ENCODE assay signal across 8 mouse cellular contexts in the genomic region with DNA sequence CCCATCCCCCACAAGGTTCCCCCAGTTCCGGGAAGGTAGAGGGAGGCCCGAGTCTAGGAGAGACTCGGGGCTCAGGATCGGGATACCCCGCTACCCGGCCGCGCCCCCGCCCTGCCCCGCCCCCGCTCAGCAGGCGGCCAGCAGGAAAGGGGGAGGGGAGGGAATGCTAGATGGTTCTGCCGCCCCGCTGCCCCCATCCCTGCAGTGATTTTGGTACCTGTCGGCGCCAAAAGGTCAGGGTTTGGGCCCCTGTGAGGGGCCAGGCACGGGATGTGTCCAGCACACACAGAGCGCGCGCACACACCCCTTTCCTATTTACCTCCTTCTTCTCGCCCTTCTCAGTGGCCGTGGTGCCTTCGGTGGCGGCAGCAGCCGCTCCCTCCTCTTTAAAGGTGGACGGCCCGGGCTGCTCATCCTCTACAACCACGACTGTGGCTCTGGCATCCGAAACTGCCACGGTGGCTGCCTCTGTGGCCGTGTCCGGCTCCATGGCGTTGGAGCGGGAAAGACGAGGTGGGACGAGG. TPM values are rescaled to one million over a fixed set of nuclear protein-coding genes. Genes with fewer than 3 reads are reported as not detected.
DNase-seq lines count a peak whose midpoint lies in the region; ATAC-seq lines count a peak whose summit lies in the region.

No protein-coding gene starts in this region.

- H3K4me2 ChIP-seq in lung, embryonic 15.5 days, result peak overlapping the region; percentile 65
- peak overlapping the region; percentile 54 for H3K4me2 ChIP-seq in forebrain, embryonic 11.5 days (ENCODE audit: low read depth, low read length, severe bottlenecking)
- H3K4me2 ChIP-seq in stomach, embryonic 15.5 days, result peak overlapping the region; percentile 56

- H3K27me3 ChIP-seq in lung, embryonic 15.5 days, result no peaks in the 10 kb centered on the region
- H3K27me3 ChIP-seq in forebrain, embryonic 11.5 days (ENCODE audit: control insufficient read depth, insufficient read depth, low read length), result no peaks in the 10 kb centered on the region
- H3K27me3 ChIP-seq in stomach, embryonic 15.5 days (replicated peaks), result no peaks in the 10 kb centered on the region

- no peaks in the 10 kb centered on the region for H3K9me3 ChIP-seq in lung, embryonic 15.5 days
- no peaks in the 10 kb centered on the region for H3K9me3 ChIP-seq in forebrain, embryonic 11.5 days (ENCODE audit: control insufficient read depth, low read length)
- H3K9me3 ChIP-seq in stomach, embryonic 15.5 days, result no peaks in the 10 kb centered on the region

- H3K4me3 ChIP-seq in lung, embryonic 15.5 days, result peak overlapping the region; percentile 62
- peak overlapping the region; percentile 45 for H3K4me3 ChIP-seq in forebrain, embryonic 11.5 days (ENCODE audit: low read depth, low read length)
- H3K4me3 ChIP-seq in macrophage (ENCODE audit: inconsistent target), result peak overlapping the region; percentile 4; the same call in 1 of the 2 replicates
- peak overlapping the region; percentile 57 for H3K4me3 ChIP-seq in stomach, embryonic 15.5 days (replicated peaks)

- peak overlapping the region; percentile 74 for H3K27ac ChIP-seq in lung, embryonic 15.5 days
- no peak overlapping the region for H3K27ac ChIP-seq in forebrain, embryonic 11.5 days (ENCODE audit: low read depth, low read length)
- no peak overlapping the region for H3K27ac ChIP-seq in macrophage
- H3K27ac ChIP-seq in stomach, embryonic 15.5 days, result peak overlapping the region; percentile 68; the same call in 1 of the 2 replicates

- ATAC-seq in lung, embryonic 15.5 days (ENCODE audit: borderline replicate concordance, extremely low read depth, low FRiP score, low TSS enrichment), result peak; percentile 69
- peak; percentile 90 for ATAC-seq in forebrain, embryonic 11.5 days (replicated peaks; ENCODE audit: low FRiP score)
- ATAC-seq in stomach, embryonic 15.5 days (ENCODE audit: insufficient read depth, low FRiP score, low read depth), result peak; percentile 47; the same call in 1 of the 2 replicates
- no peak for ATAC-seq in erythroid progenitor cell, adult 5-6 weeks (replicated peaks; ENCODE audit: low FRiP score, poor library complexity, severe bottlenecking)

- H3K9ac ChIP-seq in lung, embryonic 15.5 days, result peak overlapping the region; percentile 62
- H3K9ac ChIP-seq in forebrain, embryonic 11.5 days (ENCODE audit: low read length), result peak overlapping the region; percentile 66
- H3K9ac ChIP-seq in stomach, embryonic 15.5 days, result peak overlapping the region; percentile 22; the same call in 1 of the 2 replicates

- no peaks in the 10 kb centered on the region for H3K36me3 ChIP-seq in lung, embryonic 15.5 days
- no peaks in the 10 kb centered on the region for H3K36me3 ChIP-seq in forebrain, embryonic 11.5 days (ENCODE audit: control insufficient read depth, insufficient read depth, low read length)
- no peaks in the 10 kb centered on the region for H3K36me3 ChIP-seq in macrophage (ENCODE audit: inconsistent target)
- H3K36me3 ChIP-seq in stomach, embryonic 15.5 days, result no peaks in the 10 kb centered on the region

- no peaks in the 10 kb centered on the region for H3K4me1 ChIP-seq in lung, embryonic 15.5 days
- no peaks in the 10 kb centered on the region for H3K4me1 ChIP-seq in forebrain, embryonic 11.5 days (replicated peaks; ENCODE audit: control insufficient read depth, insufficient read depth, low read length)
- no peaks in the 10 kb centered on the region for H3K4me1 ChIP-seq in stomach, embryonic 15.5 days

- no peak for DNase-seq in lung, postnatal 36 days
- DNase-seq in cerebellum, adult 11 months, result peak; percentile 22
- peak; percentile 62 for DNase-seq in forebrain, embryonic 11.5 days (ENCODE audit: low spot score)
- DNase-seq in kidney, postnatal 10 days, result peak; percentile 26

- no peaks in the 10 kb centered on the region for H3K79me2 ChIP-seq in macrophage (ENCODE audit: inconsistent target)

- WGBS in lung, embryonic 15.5 days, result 17% methylated on average over 34 of the region's 36 CpGs
- WGBS in forebrain, embryonic 11.5 days, result 23% methylated on average over 33 of the region's 36 CpGs
- WGBS in macrophage (ENCODE audit: missing documents), result 32% methylated on average over 18 of the region's 36 CpGs
- 23% methylated on average over 32 of the region's 36 CpGs for WGBS in stomach, embryonic 15.5 days

RNA-seq across cellular contexts. Expression of gene Smarca1, which starts 0.8 kb away (rescaled TPM):
- polyA plus RNA-seq in lung, embryonic 15.5 days (2015; fragmentation: Nextera tagmentation; extraction: Ambion mirVana), result 28.4 and 31.1 TPM in 2 replicates
- 23.3 and 26.3 TPM in 2 replicates for polyA plus RNA-seq in forebrain, embryonic 11.5 days (2014; fragmentation: Nextera tagmentation; extraction: Ambion mirVana)
- total RNA-seq in macrophage (2018; cell fraction: chromatin; rRNA removed), result 1 to 10 TPM in 1 of 26 experiments, not detected in 25; 2.0 TPM
- total RNA-seq in macrophage (2018; cell fraction: cytosol; rRNA removed), result not detected
- not detected for total RNA-seq in macrophage (2018; cell fraction: nucleus; rRNA removed)
- polyA plus RNA-seq in macrophage (2018), result not detected in 3 replicates
- 24.9 and 30.9 TPM in 2 replicates for polyA plus RNA-seq in stomach, embryonic 15.5 days (2015; fragmentation: Nextera tagmentation; extraction: Ambion mirVana)
- total RNA-seq in erythroid progenitor cell, adult 5-6 weeks (2015; ENCODE audit: low replicate concordance), result not detected in 2 replicates
- total RNA-seq in erythroid progenitor cell, adult 5-6 weeks (2017; ENCODE audit: low replicate concordance), result not detected in 2 replicates

RNA-seq across cellular contexts. Expression of gene Ocrl, which starts 20.2 kb away (rescaled TPM):
- polyA plus RNA-seq in lung, embryonic 15.5 days (2015; fragmentation: Nextera tagmentation; extraction: Ambion mirVana), result 16.1 and 19.4 TPM in 2 replicates
- 23.5 and 26.0 TPM in 2 replicates for polyA plus RNA-seq in forebrain, embryonic 11.5 days (2014; fragmentation: Nextera tagmentation; extraction: Ambion mirVana)
- 100 to 1,000 TPM in 20 of 26 experiments, 10 to 100 TPM in 6; 77.2 to 180 (median 130) TPM for total RNA-seq in macrophage (2018; cell fraction: chromatin; rRNA removed)
- 10 to 100 TPM; 14.8 to 29.1 (median 19.2) TPM for total RNA-seq in macrophage (2018; cell fraction: cytosol; rRNA removed)
- 100 to 1,000 TPM in 4 of 26 experiments, 10 to 100 TPM in 22; 44.2 to 115 (median 76.5) TPM for total RNA-seq in macrophage (2018; cell fraction: nucleus; rRNA removed)
- 19.0 to 21.6 TPM (median 20.6 TPM) in 3 replicates for polyA plus RNA-seq in macrophage (2018)
- polyA plus RNA-seq in stomach, embryonic 15.5 days (2015; fragmentation: Nextera tagmentation; extraction: Ambion mirVana), result 19.4 and 21.9 TPM in 2 replicates
- 14.3 and 20.2 TPM in 2 replicates for total RNA-seq in erythroid progenitor cell, adult 5-6 weeks (2015; ENCODE audit: low replicate concordance)
- total RNA-seq in erythroid progenitor cell, adult 5-6 weeks (2017; ENCODE audit: low replicate concordance), result 0.76 and 2.1 TPM in 2 replicates

Comparison
In these comparisons a context has a peak if more than half of its experiments do, and no peak if none do; other contexts are left out.
1. H3K27ac ChIP-seq: peak in lung, embryonic 15.5 days (single experiment) and stomach, embryonic 15.5 days (single experiment); none in forebrain, embryonic 11.5 days (single experiment) and macrophage (single experiment).
2. H3K4me3 ChIP-seq: peak in every context shown above with its lines; median percentile 62 in lung, embryonic 15.5 days; 57 in stomach, embryonic 15.5 days; 45 in forebrain, embryonic 11.5 days; 4 in macrophage.
3. RNA of gene Smarca1, which starts 0.8 kb away (polyA plus RNA-seq): 28.4 to 31.1 TPM in lung, embryonic 15.5 days, 23.3 to 26.3 TPM in forebrain, embryonic 11.5 days and 24.9 to 30.9 TPM in stomach, embryonic 15.5 days; not detected in macrophage; every median in the first group is over 10 times any median in the second.
4. Peak in every context shown above with its lines, with median percentiles within 50 percentile points of each other: H3K4me2 ChIP-seq and H3K9ac ChIP-seq.